Mouse (Mus musculus) limb, embryonic 12.5 days (tissue): ENCODE measurements around the gene Mcf2l. TPM values are rescaled to one million over a fixed set of nuclear protein-coding genes. Genes with fewer than 3 reads are reported as not detected.

Experiments used
- ATAC-seq: fragments of 200-750 bp; cut with Nextera tagmentation; 2 replicates; pipeline ENCODE4 v1.8.0; 2017; ENCODE audit warnings: low read depth, moderate TSS enrichment; ENCODE audit not compliant: insufficient number of reproducible peaks, insufficient read depth, low FRiP score, low TSS enrichment
- H3K27ac ChIP-seq: fragments of 300-500 bp; sonication (generic); 2 replicates; pipeline ENCODE4 v1.5.1; 2016; ENCODE audit warnings: mild to moderate bottlenecking, moderate library complexity
- H3K27me3 ChIP-seq: fragments of 300-500 bp; sonication (generic); 2 replicates; pipeline ENCODE4 v1.6.1; 2016; ENCODE audit warnings: mild to moderate bottlenecking, moderate library complexity
- H3K36me3 ChIP-seq: fragments of 300-500 bp; sonication (generic); 2 replicates; pipeline ENCODE4 v1.6.1; 2016; ENCODE audit warnings: mild to moderate bottlenecking, moderate library complexity
- H3K4me1 ChIP-seq: fragments of 300-500 bp; sonication (generic); replicated peaks from 2 replicates; pipeline ENCODE4 v1.6.1; 2016
- H3K4me2 ChIP-seq: fragments of 300-500 bp; sonication (generic); 2 replicates; pipeline ENCODE4 v1.6.1; 2016; ENCODE audit warnings: mild to moderate bottlenecking, moderate library complexity
- H3K4me3 ChIP-seq: fragments of 300-500 bp; sonication (generic); replicated peaks from 2 replicates; pipeline ENCODE4 v1.5.1; 2016; ENCODE audit warnings: mild to moderate bottlenecking
- H3K9ac ChIP-seq: fragments of 300-500 bp; sonication (generic); replicated peaks from 2 replicates; pipeline ENCODE4 v1.6.1; 2016; ENCODE audit warnings: mild to moderate bottlenecking, moderate library complexity
- H3K9me3 ChIP-seq: fragments of 300-500 bp; sonication (generic); 2 replicates; pipeline ENCODE4 v1.6.1; 2016; ENCODE audit warnings: mild to moderate bottlenecking, moderate library complexity
- WGBS: fragments of 180-500 bp; shearing (Covaris S2); methylation state at CpG from one replicate; pipeline ENCODE4 v1.1.7; 2016; 5-methylcytosine and 5-hydroxymethylcytosine counted together
- microRNA-seq: library from miRNA; unstranded; fragments of <30 nt; microRNA quantifications from one replicate; pipeline ENCODE4, GENCODE M21; 2017
- polyA plus RNA-seq: library from polyadenylated mRNA; unstranded; fragments of >200 nt; fragmentation: Nextera tagmentation; extraction: Ambion mirVana; gene quantifications from 2 replicates; pipeline ENCODE4 v1.2.1, GENCODE M21; 2016

Mcf2l gene
- polyA plus RNA-seq, 1 experiment from 2014 or later, result 14.0 TPM

DNA sequence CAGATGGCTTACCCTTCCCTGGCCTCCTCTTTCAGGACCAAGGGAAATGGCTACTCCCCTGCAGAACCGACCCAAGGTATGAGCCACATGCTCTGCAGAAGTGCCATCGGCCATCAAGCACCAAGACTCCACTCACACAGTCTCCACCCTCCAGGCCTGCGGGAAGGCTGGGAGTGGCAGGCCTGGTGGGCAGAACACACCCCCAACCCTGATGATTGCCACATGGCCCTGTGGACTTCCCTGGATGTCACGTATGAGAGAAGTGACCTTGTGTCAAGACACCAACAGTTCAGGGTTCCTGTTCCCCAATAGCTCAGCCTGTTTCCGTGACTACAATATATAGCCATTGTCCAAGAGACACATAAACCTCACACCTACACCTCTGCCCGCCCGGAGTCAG lies 163.4 kb downstream of the Mcf2l start, which contains the start of gene F10:
TSS of gene F10 (plus strand) at position 294 of the 400 bp plus-strand sequence.
- ATAC-seq, result no peak
- no peaks in the 10 kb centered on the region for H3K9me3 ChIP-seq
- 60% methylated on average over 7 of the region's 7 CpGs for WGBS
- no peak within 1 kb of the TSS for H3K27ac ChIP-seq
- H3K27me3 ChIP-seq, result no peaks in the 10 kb centered on the region; the same call in 1 of the 2 replicates
- H3K9ac ChIP-seq, result no peak within 1 kb of the TSS
- no peak within 1 kb of the TSS for H3K4me3 ChIP-seq
- peaks cover 11% of the 10 kb centered on the region; the same call in 1 of the 2 replicates for H3K4me1 ChIP-seq
- H3K4me2 ChIP-seq, result no peak within 1 kb of the TSS
- H3K36me3 ChIP-seq, result no peaks in the 10 kb centered on the region

DNA sequence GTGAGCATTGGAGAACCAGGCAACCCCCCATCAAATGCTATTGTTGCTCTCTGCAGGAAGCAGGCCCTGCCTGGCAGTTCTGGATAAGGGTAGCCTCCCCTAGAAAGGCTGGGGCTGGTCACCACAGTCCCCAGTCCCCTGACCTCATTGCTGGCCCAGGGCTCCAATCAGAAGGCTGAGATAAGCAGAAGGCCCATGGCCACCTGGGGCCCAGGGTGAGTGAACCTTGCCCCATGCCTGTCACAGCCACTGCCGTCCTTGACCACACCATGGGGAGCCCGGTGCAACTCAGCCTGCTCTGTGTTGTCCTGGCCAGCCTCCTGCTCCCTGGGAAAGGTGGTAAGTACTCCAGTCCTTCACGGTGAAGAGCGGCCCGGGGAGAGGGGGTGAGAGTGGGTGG lies 164.0 kb downstream of the Mcf2l start:
- no peak for ATAC-seq
- WGBS, result 42% methylated on average over 5 of the region's 5 CpGs
- no peaks in the 10 kb centered on the region for H3K36me3 ChIP-seq
- no peak overlapping the region for H3K4me2 ChIP-seq
- no peak overlapping the region for H3K27ac ChIP-seq
- no peaks in the 10 kb centered on the region for H3K9me3 ChIP-seq
- peaks cover 11% of the 10 kb centered on the region; the same call in 1 of the 2 replicates for H3K4me1 ChIP-seq
- no peak overlapping the region for H3K9ac ChIP-seq
- H3K4me3 ChIP-seq, result no peak overlapping the region
- H3K27me3 ChIP-seq, result no peaks in the 10 kb centered on the region; the same call in 1 of the 2 replicates

DNA sequence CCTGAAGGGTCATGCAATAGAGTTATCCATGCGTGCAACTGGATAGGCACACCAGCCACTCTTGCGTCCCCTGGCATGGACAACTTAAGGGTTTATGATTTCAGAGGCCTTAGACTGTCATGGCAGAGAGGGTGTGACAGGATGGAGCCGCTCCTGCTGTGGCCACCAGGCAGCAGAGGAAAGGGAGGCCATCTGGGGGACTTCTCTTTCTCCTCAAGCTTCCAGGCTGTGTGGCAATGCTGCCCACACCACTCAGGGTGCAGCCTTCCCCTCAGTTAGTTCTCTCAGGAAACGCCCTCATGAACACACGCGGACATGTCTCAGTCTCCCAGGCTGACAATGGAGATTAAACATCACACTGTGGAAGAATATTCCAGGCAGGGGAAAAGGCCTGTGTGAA lies 165.4 kb downstream of the Mcf2l start:
- no peak overlapping the region for H3K27ac ChIP-seq
- no peak overlapping the region for H3K9ac ChIP-seq
- peaks cover 11% of the 10 kb centered on the region; the same call in 1 of the 2 replicates for H3K4me1 ChIP-seq
- H3K36me3 ChIP-seq, result no peaks in the 10 kb centered on the region
- H3K9me3 ChIP-seq, result no peaks in the 10 kb centered on the region
- H3K27me3 ChIP-seq, result no peaks in the 10 kb centered on the region
- 87% methylated on average over 6 of the region's 6 CpGs for WGBS
- no peak overlapping the region for H3K4me3 ChIP-seq
- no peak overlapping the region for H3K4me2 ChIP-seq
- no peak for ATAC-seq

DNA sequence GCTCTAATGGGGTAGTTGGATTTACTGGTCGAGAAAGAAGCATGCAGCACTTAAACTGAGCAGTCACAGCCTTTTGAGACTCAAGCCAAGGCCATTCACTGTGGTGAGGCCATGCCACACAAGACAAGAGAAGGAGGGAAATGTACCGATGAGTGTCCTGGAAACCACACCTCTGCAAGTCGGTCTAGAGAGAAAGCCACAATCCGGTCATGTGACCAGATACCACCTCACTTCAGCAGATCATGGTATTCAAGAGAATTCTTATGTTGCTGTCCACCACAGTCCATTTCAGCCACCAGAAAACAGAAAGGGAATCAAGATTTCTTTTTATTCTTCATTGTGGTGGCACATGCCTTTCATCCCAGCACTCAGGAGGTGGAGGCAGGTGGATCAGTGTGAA lies 167.9 kb downstream of the Mcf2l start:
- Histone ChIP-seq H3K9ac (no peak overlapping the region), H3K9me3 (no peaks in the 10 kb centered on the region), H3K27ac (no peak overlapping the region), H3K4me2 (no peak overlapping the region), H3K4me1 (peaks cover 10% of the 10 kb centered on the region; the same call in 1 of the 2 replicates), H3K27me3 (no peaks in the 10 kb centered on the region), H3K36me3 (no peaks in the 10 kb centered on the region), H3K4me3 (no peak overlapping the region)
- WGBS, result 81% methylated on average over 4 of the region's 4 CpGs
- no peak for ATAC-seq

DNA sequence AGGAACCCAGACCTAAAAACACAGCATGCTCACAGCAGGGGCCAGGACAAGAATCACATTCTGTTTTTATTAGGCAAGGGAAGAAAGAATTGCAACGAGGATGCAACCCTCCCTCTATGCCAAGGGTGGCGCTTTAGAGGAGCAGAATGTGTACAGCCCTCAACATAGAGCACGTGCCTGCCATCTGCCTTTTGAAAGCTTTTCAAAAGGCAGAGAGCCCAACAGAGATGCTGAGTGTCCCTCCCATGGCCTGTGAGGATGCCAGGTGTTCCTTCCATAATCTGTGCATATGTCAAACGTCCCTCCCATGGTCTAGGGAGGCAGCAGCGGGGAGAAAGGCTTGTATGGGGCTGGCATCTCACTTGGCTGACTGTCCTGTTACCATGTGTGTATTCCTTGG lies 174.0 kb downstream of the Mcf2l start:
- no peaks in the 10 kb centered on the region for H3K27me3 ChIP-seq
- H3K4me1 ChIP-seq, result no peaks in the 10 kb centered on the region
- H3K4me3 ChIP-seq, result no peak overlapping the region
- H3K27ac ChIP-seq, result no peak overlapping the region
- no peak overlapping the region for H3K9ac ChIP-seq
- no peak for ATAC-seq
- H3K4me2 ChIP-seq, result no peak overlapping the region
- 60% methylated on average over 5 of the region's 5 CpGs for WGBS
- no peaks in the 10 kb centered on the region for H3K36me3 ChIP-seq
- H3K9me3 ChIP-seq, result no peaks in the 10 kb centered on the region

DNA sequence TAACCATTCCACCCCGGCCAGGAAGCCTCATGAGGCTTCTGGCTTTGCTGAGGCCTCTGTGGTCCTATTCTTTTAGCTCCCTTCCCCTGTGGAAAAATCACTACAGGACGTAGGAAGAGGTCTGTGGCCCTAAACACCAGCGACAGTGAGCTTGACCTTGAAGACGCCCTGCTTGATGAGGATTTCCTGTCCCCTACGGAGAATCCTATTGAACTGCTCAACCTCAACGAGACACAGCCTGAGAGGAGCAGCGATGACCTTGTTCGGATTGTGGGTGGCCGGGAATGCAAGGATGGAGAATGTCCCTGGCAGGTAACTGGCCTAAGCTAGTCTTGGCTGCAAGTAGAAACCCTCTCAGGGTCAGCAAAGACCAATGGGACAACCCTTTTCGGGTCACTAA lies 176.9 kb downstream of the Mcf2l start:
- H3K27ac ChIP-seq, result no peak overlapping the region
- H3K4me3 ChIP-seq, result no peak overlapping the region
- H3K9ac ChIP-seq, result no peak overlapping the region
- no peaks in the 10 kb centered on the region for H3K27me3 ChIP-seq
- no peaks in the 10 kb centered on the region for H3K36me3 ChIP-seq
- ATAC-seq, result no peak
- 84% methylated on average over 10 of the region's 10 CpGs for WGBS
- no peaks in the 10 kb centered on the region for H3K9me3 ChIP-seq
- no peak overlapping the region for H3K4me2 ChIP-seq
- no peaks in the 10 kb centered on the region for H3K4me1 ChIP-seq

DNA sequence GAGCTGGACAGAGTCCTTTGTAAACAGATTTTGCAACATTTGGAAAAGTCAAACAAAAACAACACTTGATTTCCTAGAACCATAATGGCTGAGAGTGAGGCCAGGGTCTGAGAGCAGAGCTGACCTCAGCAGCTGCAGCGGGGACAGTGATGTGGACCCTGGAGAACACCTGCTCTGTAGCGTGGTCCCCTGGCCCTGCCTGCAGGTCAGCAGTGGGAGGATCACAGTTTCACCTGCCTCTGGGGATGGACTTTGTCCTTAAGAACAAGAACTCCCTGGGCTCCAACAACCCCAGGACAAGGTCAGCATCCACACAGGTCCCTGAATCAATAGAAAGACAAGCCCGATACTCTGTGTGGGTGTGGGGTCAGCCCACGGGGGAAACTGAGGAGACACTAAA lies 183.7 kb downstream of the Mcf2l start:
- Histone ChIP-seq H3K27ac (no peak overlapping the region), H3K4me2 (no peak overlapping the region), H3K4me3 (no peak overlapping the region), H3K4me1 (no peaks in the 10 kb centered on the region), H3K27me3 (no peaks in the 10 kb centered on the region), H3K9me3 (no peaks in the 10 kb centered on the region), H3K9ac (no peak overlapping the region), H3K36me3 (no peaks in the 10 kb centered on the region)
- ATAC-seq, result no peak
- WGBS, result 86% methylated on average over 4 of the region's 4 CpGs

DNA sequence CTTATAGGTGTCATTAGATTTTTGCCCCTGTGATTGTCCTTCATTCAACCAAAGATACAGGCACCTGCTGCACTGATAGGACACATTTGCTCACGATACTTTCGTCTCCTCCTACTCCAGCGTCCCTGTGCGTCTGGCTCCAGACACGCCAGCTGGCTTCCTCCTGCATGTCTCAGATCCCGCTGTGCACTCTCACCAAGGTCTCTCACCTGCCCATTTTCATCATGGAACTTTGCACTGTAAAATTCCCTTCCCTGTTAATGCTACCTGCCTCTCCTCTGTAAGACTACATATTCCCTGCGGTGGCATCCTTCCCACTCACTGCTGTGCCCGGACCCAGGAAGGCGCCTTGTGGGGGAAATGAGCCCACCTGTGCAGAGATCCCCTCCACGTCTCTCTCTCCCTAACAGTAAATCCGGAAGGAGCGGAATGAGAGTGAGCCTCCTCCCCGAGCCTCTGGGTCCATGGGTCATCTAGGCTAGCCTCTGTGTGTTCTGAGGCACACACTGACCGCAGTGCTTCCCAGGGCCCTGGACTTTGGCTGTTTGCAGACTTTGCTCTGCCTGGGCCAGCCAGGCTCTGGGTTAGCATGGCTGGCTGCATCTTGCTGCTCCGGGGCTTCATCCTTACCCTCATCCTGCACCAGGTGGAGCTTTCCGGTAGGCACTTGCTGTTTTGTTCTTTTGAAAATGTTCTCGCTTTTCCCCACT lies 187.0 kb downstream of the Mcf2l start, which contains the start of gene Proz:
TSS of gene Proz (plus strand) at position 474 of the 710 bp plus-strand sequence.
- H3K9me3 ChIP-seq, result no peaks in the 10 kb centered on the region
- no peak within 1 kb of the TSS for H3K27ac ChIP-seq
- H3K4me2 ChIP-seq, result no peak within 1 kb of the TSS
- H3K4me3 ChIP-seq, result no peak within 1 kb of the TSS
- 74% methylated on average over 17 of the region's 17 CpGs for WGBS
- H3K9ac ChIP-seq, result no peak within 1 kb of the TSS
- no peak for ATAC-seq
- H3K36me3 ChIP-seq, result no peaks in the 10 kb centered on the region
- H3K4me1 ChIP-seq, result no peaks in the 10 kb centered on the region
- no peaks in the 10 kb centered on the region for H3K27me3 ChIP-seq

DNA sequence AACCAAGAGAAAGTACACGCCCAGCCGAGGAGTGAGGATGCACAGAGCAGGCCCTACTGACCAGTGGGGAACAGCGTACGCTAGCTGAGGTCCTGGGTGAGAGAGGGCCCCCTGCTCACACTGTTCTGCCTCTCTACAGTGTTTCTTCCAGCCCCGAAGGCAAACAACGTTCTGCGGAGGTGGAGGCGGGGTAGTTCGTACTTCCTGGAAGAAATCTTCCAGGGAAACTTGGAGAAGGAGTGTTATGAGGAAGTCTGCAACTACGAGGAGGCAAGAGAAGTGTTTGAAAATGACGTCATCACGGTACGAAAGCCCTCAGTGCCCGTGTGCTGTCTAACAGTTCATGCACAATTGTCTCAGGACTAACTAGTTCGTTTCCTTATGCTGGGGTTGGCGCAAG lies 189.5 kb downstream of the Mcf2l start:
- Histone ChIP-seq H3K9me3 (no peaks in the 10 kb centered on the region), H3K27me3 (no peaks in the 10 kb centered on the region), H3K27ac (no peak overlapping the region), H3K36me3 (no peaks in the 10 kb centered on the region), H3K9ac (no peak overlapping the region), H3K4me3 (no peak overlapping the region), H3K4me2 (no peak overlapping the region), H3K4me1 (no peaks in the 10 kb centered on the region)
- ATAC-seq, result no peak
- 78% methylated on average over 16 of the region's 16 CpGs for WGBS

Small RNA genes lying within 50 kb of the gene (microRNA-seq; reads per million reads assigned to microRNA genes)
- gene Gm38671, result not detected

Other genes with a start within 250 kb of the Mcf2l start
- gene Tubgcp3, start 201.6 kb upstream of the Mcf2l start, polyA plus RNA-seq, result 48.2 and 52.2 TPM in 2 replicates
- gene Atp11a, start 116.8 kb upstream of the Mcf2l start, polyA plus RNA-seq, result 18.1 and 18.3 TPM in 2 replicates
- not detected in 2 replicates for gene F7, start 152.2 kb downstream of the Mcf2l start, polyA plus RNA-seq
- gene F10, start 163.5 kb downstream of the Mcf2l start, polyA plus RNA-seq, result 0.40 and 0.49 TPM in 2 replicates
- gene Proz, start 187.1 kb downstream of the Mcf2l start, polyA plus RNA-seq, result 0.10 and 0.18 TPM in 2 replicates
- gene Pcid2, start 231.7 kb downstream of the Mcf2l start, polyA plus RNA-seq, result 54.1 and 55.9 TPM in 2 replicates
- gene Cul4a, start 231.8 kb downstream of the Mcf2l start, polyA plus RNA-seq, result 105 and 114 TPM in 2 replicates